Mouse (Mus musculus): ENCODE data around the gene Zfp354b. TPM values are rescaled to one million over a fixed set of nuclear protein-coding genes. Genes with fewer than 3 reads are reported as not detected.

Gene Zfp354b
- polyA plus RNA-seq, 1 experiment from 2014 or later = 1.1 TPM

- WGBS = 90% methylated on average over 3 of the region's 3 CpGs
- H3K4me2 ChIP-seq = no peak overlapping the region
- H3K9me3 ChIP-seq (ENCODE audit: low read depth, low read length) = no peaks in the 10 kb centered on the region
- no peak for TF ChIP-seq CTCF (IDR thresholded peaks at IDR 0.05; ENCODE audit: low read depth)
- DNase-seq (no peak), ATAC-seq (ENCODE audit: insufficient read depth) (no peak)
- H3K4me1 ChIP-seq (ENCODE audit: insufficient read depth) = no peaks in the 10 kb centered on the region
- peaks cover 23% of the 10 kb centered on the region; the same call in 1 of the 2 replicates for H3K36me3 ChIP-seq (ENCODE audit: insufficient read depth)
- H3K9ac ChIP-seq = no peak overlapping the region
- H3K4me3 ChIP-seq (ENCODE audit: low read depth, low read length) = no peak overlapping the region
- no peaks in the 10 kb centered on the region for H3K27me3 ChIP-seq (ENCODE audit: insufficient read depth, low read length)
- H3K27ac ChIP-seq (ENCODE audit: low read depth) = no peak overlapping the region
Observed at GRCm38 (mm10) chr11:50914461-50914860, 17.0 kb downstream of the Zfp354b start.

- Histone ChIP-seq H3K4me1 (ENCODE audit: insufficient read depth) (no peaks in the 10 kb centered on the region), H3K9me3 (ENCODE audit: low read depth, low read length) (no peaks in the 10 kb centered on the region), H3K36me3 (ENCODE audit: insufficient read depth) (peaks cover 33% of the 10 kb centered on the region; the same call in 1 of the 2 replicates), H3K27ac (ENCODE audit: low read depth) (no peak overlapping the region), H3K4me2 (no peak overlapping the region), H3K9ac (no peak overlapping the region), H3K4me3 (ENCODE audit: low read depth, low read length) (no peak overlapping the region), H3K27me3 (ENCODE audit: insufficient read depth, low read length) (no peaks in the 10 kb centered on the region)
- ATAC-seq (ENCODE audit: insufficient read depth) (no peak), DNase-seq (no peak)
- TF ChIP-seq CTCF (IDR thresholded peaks at IDR 0.05; ENCODE audit: low read depth) = no peak
- WGBS = 83% methylated on average over 1 of the region's 1 CpGs
Observed at GRCm38 (mm10) chr11:50913301-50913700, 18.1 kb downstream of the Zfp354b start.

DNA sequence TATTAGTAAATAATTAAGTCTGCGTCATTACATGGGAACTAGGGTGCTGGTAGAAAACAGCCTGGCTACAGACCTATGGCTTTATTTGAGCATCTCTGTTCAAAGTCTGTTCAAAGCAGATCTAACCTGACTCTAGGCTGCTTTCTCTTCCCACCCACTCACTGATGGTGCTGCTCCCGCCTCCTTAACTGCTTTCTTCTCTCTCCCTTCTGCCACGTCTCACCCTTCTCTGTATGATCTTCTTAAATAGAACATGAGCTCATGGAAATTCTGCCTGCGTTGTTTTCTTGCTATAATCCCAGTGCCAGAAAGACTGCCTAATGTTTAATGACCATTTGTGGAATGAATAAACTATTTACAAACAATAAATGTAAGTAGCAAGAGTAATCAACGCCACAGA lies 23.3 kb downstream of the Zfp354b start:
- Histone ChIP-seq H3K4me3 (ENCODE audit: low read depth, low read length) (no peak overlapping the region), H3K27ac (ENCODE audit: low read depth) (no peak overlapping the region), H3K36me3 (ENCODE audit: insufficient read depth) (peaks cover 71% of the 10 kb centered on the region), H3K9me3 (ENCODE audit: low read depth, low read length) (peaks cover 13% of the 10 kb centered on the region), H3K27me3 (ENCODE audit: insufficient read depth, low read length) (no peaks in the 10 kb centered on the region), H3K4me2 (no peak overlapping the region), H3K9ac (no peak overlapping the region), H3K4me1 (ENCODE audit: insufficient read depth) (no peaks in the 10 kb centered on the region)
- no peak for ATAC-seq (ENCODE audit: insufficient read depth)
- 90% methylated on average over 5 of the region's 5 CpGs for WGBS
- TF ChIP-seq CTCF (IDR thresholded peaks at IDR 0.05; ENCODE audit: low read depth) = no peak
- DNase-seq = no peak

DNA sequence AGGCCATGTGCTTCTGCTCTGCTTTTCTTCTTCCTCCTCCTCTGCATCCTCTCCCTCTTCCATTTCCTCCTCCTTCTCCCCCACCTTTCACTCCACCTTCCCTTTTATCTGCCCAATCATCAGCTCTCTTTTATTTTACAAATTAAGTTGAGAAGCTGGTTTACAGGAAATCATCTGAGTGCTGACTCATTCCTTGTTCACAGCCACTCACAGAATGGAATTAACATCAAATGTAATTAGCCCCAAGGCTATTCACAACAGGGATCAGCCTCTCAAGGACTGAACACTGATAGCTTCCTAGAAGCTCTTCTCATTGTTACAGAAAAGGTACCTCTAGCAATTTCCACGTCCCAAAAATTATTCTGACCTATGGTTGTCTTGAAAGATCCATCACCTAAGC lies 34.1 kb downstream of the Zfp354b start:
- no peak overlapping the region for H3K4me2 ChIP-seq
- DNase-seq (no peak), ATAC-seq (ENCODE audit: insufficient read depth) (no peak)
- peaks cover 24% of the 10 kb centered on the region for H3K36me3 ChIP-seq (ENCODE audit: insufficient read depth)
- H3K9ac ChIP-seq = no peak overlapping the region
- 60% methylated on average over 1 of the region's 1 CpGs for WGBS
- H3K27ac ChIP-seq (ENCODE audit: low read depth) = no peak overlapping the region
- no peak overlapping the region for H3K4me3 ChIP-seq (ENCODE audit: low read depth, low read length)
- no peaks in the 10 kb centered on the region for H3K4me1 ChIP-seq (ENCODE audit: insufficient read depth)
- no peak for TF ChIP-seq CTCF (IDR thresholded peaks at IDR 0.05; ENCODE audit: low read depth)
- H3K27me3 ChIP-seq (ENCODE audit: insufficient read depth, low read length) = no peaks in the 10 kb centered on the region
- peaks cover 53% of the 10 kb centered on the region for H3K9me3 ChIP-seq (ENCODE audit: low read depth, low read length)

GRCm38 (mm10) chr11:50892441-50892840 lies 39.0 kb downstream of the Zfp354b start:
- Histone ChIP-seq H3K9ac (no peak overlapping the region), H3K36me3 (ENCODE audit: insufficient read depth) (no peaks in the 10 kb centered on the region), H3K4me3 (ENCODE audit: low read depth, low read length) (no peak overlapping the region), H3K4me1 (ENCODE audit: insufficient read depth) (no peaks in the 10 kb centered on the region), H3K4me2 (no peak overlapping the region), H3K27me3 (ENCODE audit: insufficient read depth, low read length) (no peaks in the 10 kb centered on the region), H3K27ac (ENCODE audit: low read depth) (no peak overlapping the region), H3K9me3 (ENCODE audit: low read depth, low read length) (peaks cover 6% of the 10 kb centered on the region)
- 41% methylated on average over 2 of the region's 2 CpGs for WGBS
- TF ChIP-seq CTCF (IDR thresholded peaks at IDR 0.05; ENCODE audit: low read depth) = no peak
- DNase-seq = peak; percentile 39
- ATAC-seq (ENCODE audit: insufficient read depth) = no peak

- TF ChIP-seq CTCF (IDR thresholded peaks at IDR 0.05; ENCODE audit: low read depth) = no peak
- 0 out of 2 replicates have a peak, but pooled peaks cover 9% of the 10 kb centered on the region for H3K36me3 ChIP-seq (ENCODE audit: insufficient read depth)
- peak within 1 kb of the TSS; percentile 57 for H3K9ac ChIP-seq
- peak within 1 kb of the TSS; percentile 78 for H3K27ac ChIP-seq (ENCODE audit: low read depth)
- no peaks in the 10 kb centered on the region for H3K4me1 ChIP-seq (ENCODE audit: insufficient read depth)
- peak within 1 kb of the TSS; percentile 50 for H3K4me3 ChIP-seq (ENCODE audit: low read depth, low read length)
- DNase-seq (peak; percentile 98), ATAC-seq (ENCODE audit: insufficient read depth) (peak; percentile 98)
- 5% methylated on average over 26 of the region's 26 CpGs for WGBS
- no peaks in the 10 kb centered on the region for H3K27me3 ChIP-seq (ENCODE audit: insufficient read depth, low read length)
- no peaks in the 10 kb centered on the region for H3K9me3 ChIP-seq (ENCODE audit: low read depth, low read length)
- peak within 1 kb of the TSS; percentile 78 for H3K4me2 ChIP-seq
Observed at GRCm38 (mm10) chr11:50887390-50888128, 43.9 kb downstream of the Zfp354b start, which contains the start of gene Zfp454. Gene Zfp454 (minus strand): TSS chr11:50887651.

- 0 out of 2 replicates have a peak, but pooled peaks cover 9% of the 10 kb centered on the region for H3K36me3 ChIP-seq (ENCODE audit: insufficient read depth)
- H3K9me3 ChIP-seq (ENCODE audit: low read depth, low read length) = no peaks in the 10 kb centered on the region
- ATAC-seq (ENCODE audit: insufficient read depth) (peak; percentile 30; the same call in 1 of the 2 replicates), DNase-seq (peak; percentile 50)
- H3K27me3 ChIP-seq (ENCODE audit: insufficient read depth, low read length) = no peaks in the 10 kb centered on the region
- peak overlapping the region; percentile 57 for H3K9ac ChIP-seq
- peak overlapping the region; percentile 78 for H3K27ac ChIP-seq (ENCODE audit: low read depth)
- no peaks in the 10 kb centered on the region for H3K4me1 ChIP-seq (ENCODE audit: insufficient read depth)
- 12% methylated on average over 10 of the region's 10 CpGs for WGBS
- H3K4me3 ChIP-seq (ENCODE audit: low read depth, low read length) = peak overlapping the region; percentile 50
- peak overlapping the region; percentile 78 for H3K4me2 ChIP-seq
- TF ChIP-seq CTCF (IDR thresholded peaks at IDR 0.05; ENCODE audit: low read depth) = no peak
Observed at GRCm38 (mm10) chr11:50886933-50887293, 44.5 kb downstream of the Zfp354b start.

Measured in lung, embryonic 14.5 days (tissue).